Mouse (Mus musculus): Measurements from ENCODE around the gene Map3k5.

GRCm38 (mm10) chr10:19913806-19914205, 20.5 kb upstream of the Map3k5 start:
- no peak for TF ChIP-seq CTCF (IDR thresholded peaks at IDR 0.05 in 2 of 3, conservative IDR thresholded peaks at IDR 0.05 in 1 of 3; ENCODE audit: control insufficient read depth in 1 of 3, insufficient read depth in 1 of 3, low read depth in 2 of 3, low read length in 3 of 3, poor library complexity in 1 of 3, severe bottlenecking in 1 of 3)
- no peak for TF ChIP-seq POLR2A (IDR thresholded peaks at IDR 0.05; ENCODE audit: control insufficient read depth in 1 of 2, insufficient read depth in 1 of 2, low read depth in 1 of 2, low read length in 2 of 2, poor library complexity in 1 of 2)
- no peak for TF ChIP-seq GATA1 (IDR thresholded peaks at IDR 0.05; ENCODE audit: low read depth, low read length)
- no peak for TF ChIP-seq MAX (IDR thresholded peaks at IDR 0.05; ENCODE audit: low read length)
- no peak for TF ChIP-seq ZC3H11A (IDR thresholded peaks at IDR 0.05; ENCODE audit: low read depth, low read length)
- TF ChIP-seq CHD1 (IDR thresholded peaks at IDR 0.05; ENCODE audit: low read depth, low read length) = no peak
- TF ChIP-seq ZMIZ1 (IDR thresholded peaks at IDR 0.05; ENCODE audit: low read depth, low read length) = no peak
- TF ChIP-seq USF1 (IDR thresholded peaks at IDR 0.05; ENCODE audit: low read depth, low read length) = no peak
- TF ChIP-seq POLR2AphosphoS2 (IDR thresholded peaks at IDR 0.05; ENCODE audit: low read length) = no peak
- TF ChIP-seq MEF2A (IDR thresholded peaks at IDR 0.05; ENCODE audit: extremely low read depth, insufficient replicate concordance, low read depth, low read length, poor library complexity, severe bottlenecking) = no peak
- no peak for TF ChIP-seq EP300 (IDR thresholded peaks at IDR 0.05; ENCODE audit: low read depth in 1 of 2, low read length in 2 of 2)
- no peak for TF ChIP-seq ELF1 (IDR thresholded peaks at IDR 0.05; ENCODE audit: low read depth, low read length)
- TF ChIP-seq TAL1 (IDR thresholded peaks at IDR 0.05; ENCODE audit: low read length) = no peak
